Mouse (Mus musculus) forebrain, embryonic 12.5 days (tissue): Measurements from ENCODE around the gene Myo3b. TPM values are rescaled to one million over a fixed set of nuclear protein-coding genes. Genes with fewer than 3 reads are reported as not detected.
A peak's percentile ranks its signal among the peaks of the same experiment; 100 is the strongest.

ENCODE experiments used
- ATAC-seq: fragments of 200-750 bp; cut with Nextera tagmentation; 2 replicates; pipeline ENCODE4 v1.8.0; 2017; ENCODE audit warnings: moderate TSS enrichment; ENCODE audit not compliant: low FRiP score
- H3K27ac ChIP-seq: fragments of 300-500 bp; sonication (generic); 2 replicates; pipeline ENCODE4 v1.5.1; 2016; ENCODE audit warnings: mild to moderate bottlenecking
- H3K27me3 ChIP-seq: fragments of 300-500 bp; sonication (generic); 2 replicates; pipeline ENCODE4 v1.6.1; 2016; ENCODE audit warnings: mild to moderate bottlenecking
- H3K36me3 ChIP-seq: fragments of 300-500 bp; sonication (generic); replicated peaks from 2 replicates; pipeline ENCODE4 v1.6.1; 2016; ENCODE audit warnings: mild to moderate bottlenecking
- H3K4me1 ChIP-seq: fragments of 300-500 bp; sonication (generic); 2 replicates; pipeline ENCODE4 v1.6.1; 2016
- H3K4me2 ChIP-seq: fragments of 300-500 bp; sonication (generic); 2 replicates; pipeline ENCODE4 v1.6.1; 2016; ENCODE audit warnings: mild to moderate bottlenecking, moderate library complexity
- H3K4me3 ChIP-seq: fragments of 300-500 bp; sonication (generic); replicated peaks from 2 replicates; pipeline ENCODE4 v1.5.1; 2016; ENCODE audit warnings: mild to moderate bottlenecking
- H3K9ac ChIP-seq: fragments of 300-500 bp; sonication (generic); 2 replicates; pipeline ENCODE4 v1.6.1; 2016; ENCODE audit warnings: mild to moderate bottlenecking
- H3K9me3 ChIP-seq: fragments of 300-500 bp; sonication (generic); 2 replicates; pipeline ENCODE4 v1.6.1; 2016
- WGBS: fragments of 180-500 bp; shearing (Covaris S2); methylation state at CpG from one replicate; pipeline ENCODE4 v1.1.7; 2016; 5-methylcytosine and 5-hydroxymethylcytosine counted together
- polyA plus RNA-seq: library from polyadenylated mRNA; unstranded; fragments of >200 nt; fragmentation: Nextera tagmentation; extraction: Ambion mirVana; gene quantifications from 2 replicates; pipeline ENCODE4 v1.2.1, GENCODE M21; 2016

Gene Myo3b
- polyA plus RNA-seq, 1 experiment from 2014 or later: 0.15 TPM

DNA sequence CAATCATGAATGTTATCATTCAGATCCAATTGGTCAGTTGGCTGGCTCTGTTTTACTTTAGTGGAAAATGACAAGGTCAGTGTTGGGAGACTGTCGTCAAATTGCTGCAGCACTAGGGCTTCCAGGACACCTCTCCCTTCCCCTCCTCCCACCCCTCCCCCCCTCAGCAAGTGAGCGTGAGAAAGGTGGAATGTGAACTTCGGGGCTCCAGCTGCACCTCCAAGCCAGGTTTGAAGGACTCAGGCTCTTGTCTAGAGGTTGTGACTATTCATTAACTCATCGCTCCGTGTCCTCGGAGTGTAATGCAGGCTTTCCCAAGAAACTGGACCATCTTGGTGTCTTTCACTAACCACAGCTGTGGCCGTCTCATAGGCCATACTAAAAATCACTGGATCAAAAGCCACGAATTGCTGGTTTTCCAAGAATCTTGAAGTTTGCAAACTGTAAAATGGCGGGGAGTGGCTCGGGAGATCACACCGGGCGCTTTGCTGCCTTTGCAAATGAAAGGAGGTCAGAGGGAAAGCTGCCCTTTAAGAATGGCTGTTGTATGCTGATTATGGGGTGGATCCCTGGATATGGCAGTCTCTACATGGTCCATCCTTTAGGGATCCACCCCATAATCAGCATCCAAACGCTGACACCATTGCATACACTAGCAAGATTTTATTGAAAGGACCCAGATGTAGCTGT is 110.0 kb downstream of the Myo3b start:
- Histone ChIP-seq H3K27me3 (no peaks in the 10 kb centered on the region), H3K9ac (no peak overlapping the region), H3K36me3 (no peaks in the 10 kb centered on the region), H3K27ac (0 out of 2 replicates have a peak overlapping the region, but pooled peaks have one; percentile 21), H3K4me1 (peaks cover 2% of the 10 kb centered on the region; the same call in 1 of the 2 replicates), H3K4me3 (no peak overlapping the region), H3K4me2 (no peak overlapping the region), H3K9me3 (no peaks in the 10 kb centered on the region)
- ATAC-seq: no peak
- 74% methylated on average over 13 of the region's 13 CpGs for WGBS

DNA sequence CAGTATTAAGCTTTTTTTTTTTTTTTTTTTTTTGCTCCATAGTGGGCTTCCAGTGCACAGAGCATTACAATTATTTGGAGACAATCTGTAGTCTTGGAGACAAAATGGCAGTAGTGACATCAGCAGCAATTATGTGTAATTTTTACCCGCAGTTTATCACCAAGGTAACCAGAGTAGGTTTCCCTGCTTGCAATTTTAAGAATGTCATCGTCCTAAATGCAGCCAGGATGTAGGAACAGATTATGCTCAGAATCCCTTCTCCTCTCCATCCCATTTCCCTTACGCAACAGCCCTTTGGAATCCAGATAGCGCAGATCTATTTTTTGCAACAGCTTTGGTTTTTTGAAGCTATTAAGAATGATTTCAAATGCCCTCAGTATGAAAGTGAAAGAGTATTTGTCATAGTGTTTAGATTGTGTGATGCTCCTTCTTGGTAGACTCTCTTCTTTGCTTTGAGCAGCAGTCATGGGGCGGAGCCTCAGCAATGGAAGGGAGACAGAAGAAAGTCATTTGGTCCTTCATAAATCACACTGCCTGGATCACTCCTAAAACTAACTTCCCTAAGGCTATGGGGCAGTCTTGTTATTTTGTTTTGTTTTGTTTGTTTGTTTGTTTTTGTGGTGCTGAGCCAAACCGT is 111.6 kb downstream of the Myo3b start:
- 74% methylated on average over 6 of the region's 6 CpGs for WGBS
- no peak overlapping the region for H3K9ac ChIP-seq
- H3K27me3 ChIP-seq: no peaks in the 10 kb centered on the region

DNA sequence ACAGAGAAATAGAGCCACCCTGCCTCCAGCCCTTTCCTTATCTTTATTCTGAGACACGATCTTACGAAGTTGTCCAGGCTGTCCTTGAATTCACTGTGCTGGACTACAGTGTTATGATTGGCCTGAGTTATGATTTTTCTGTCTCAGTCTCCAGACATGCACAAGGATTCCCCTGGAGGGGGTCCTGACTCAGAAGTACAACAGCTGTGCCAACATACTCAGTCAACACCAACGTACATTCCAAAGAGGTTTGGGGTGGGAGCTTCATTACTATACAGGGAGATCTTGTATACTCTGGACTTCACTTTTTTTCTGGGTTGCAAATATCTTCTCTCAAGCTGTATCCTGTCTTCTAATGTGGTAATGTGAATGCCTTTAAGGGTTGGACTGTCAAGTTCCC is 113.0 kb downstream of the Myo3b start:
- no peak overlapping the region for H3K4me2 ChIP-seq
- H3K9me3 ChIP-seq: no peaks in the 10 kb centered on the region
- H3K27me3 ChIP-seq: no peaks in the 10 kb centered on the region
- H3K9ac ChIP-seq: no peak overlapping the region
- H3K36me3 ChIP-seq: no peaks in the 10 kb centered on the region
- peaks cover 2% of the 10 kb centered on the region; the same call in 1 of the 2 replicates for H3K4me1 ChIP-seq
- peak overlapping the region; percentile 85; the same call in 1 of the 2 replicates for H3K27ac ChIP-seq
- ATAC-seq: no peak
- H3K4me3 ChIP-seq: no peak overlapping the region
- WGBS: 85% methylated on average over 3 of the region's 3 CpGs

More for the DNA sequence above, 111.6 kb downstream of the Myo3b start:
- no peak overlapping the region for H3K4me2 ChIP-seq
- no peaks in the 10 kb centered on the region for H3K36me3 ChIP-seq
- peak overlapping the region; percentile 85 for H3K27ac ChIP-seq
- no peaks in the 10 kb centered on the region for H3K9me3 ChIP-seq
- peaks cover 2% of the 10 kb centered on the region; the same call in 1 of the 2 replicates for H3K4me1 ChIP-seq
- ATAC-seq: peak; percentile 71
- no peak overlapping the region for H3K4me3 ChIP-seq

DNA sequence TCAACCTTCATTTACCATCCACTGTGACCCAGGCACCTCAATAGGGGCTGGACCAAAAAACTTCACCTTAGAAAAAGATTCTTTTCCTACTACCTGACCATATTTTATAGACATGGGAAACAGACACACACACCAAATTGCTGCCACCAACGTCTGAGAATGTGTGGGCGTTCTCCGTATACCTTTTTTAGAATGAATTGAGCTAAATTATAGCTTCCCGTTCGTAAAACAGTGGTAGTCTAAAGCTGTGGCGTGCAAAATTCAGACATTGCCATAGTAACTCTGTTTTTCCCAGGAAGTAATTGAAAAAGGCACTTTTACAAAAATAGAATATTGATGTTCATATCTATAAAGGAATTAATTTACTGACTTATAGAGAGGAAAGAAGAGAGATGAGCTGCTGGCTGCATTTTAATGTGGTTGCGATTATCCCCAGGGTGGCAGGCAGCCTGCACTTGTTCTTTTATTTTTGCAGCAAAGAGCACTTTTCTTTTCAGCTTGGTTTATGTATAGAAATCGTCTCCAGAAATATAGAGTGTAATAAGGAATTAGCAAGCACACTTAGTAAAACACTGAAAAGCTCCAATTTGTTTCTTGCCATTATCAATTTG is 116.4 kb downstream of the Myo3b start:
- ATAC-seq: no peak
- Histone ChIP-seq H3K36me3 (no peaks in the 10 kb centered on the region), H3K9ac (no peak overlapping the region), H3K4me3 (no peak overlapping the region), H3K27ac (peak overlapping the region; percentile 53), H3K9me3 (no peaks in the 10 kb centered on the region), H3K4me1 (peaks cover 13% of the 10 kb centered on the region; the same call in 1 of the 2 replicates), H3K4me2 (no peak overlapping the region), H3K27me3 (no peaks in the 10 kb centered on the region)
- 68% methylated on average over 8 of the region's 8 CpGs for WGBS

GRCm38 (mm10) chr2:70159543-70159942 is 120.6 kb downstream of the Myo3b start:
- WGBS: 8% methylated on average over 8 of the region's 8 CpGs
- ATAC-seq: peak; percentile 41; the same call in 1 of the 2 replicates
- 0 out of 2 replicates have a peak, but pooled peaks cover 3% of the 10 kb centered on the region for H3K9me3 ChIP-seq

GRCm38 (mm10) chr2:70166231-70166630 is 127.3 kb downstream of the Myo3b start:
- no peaks in the 10 kb centered on the region for H3K27me3 ChIP-seq
- H3K9me3 ChIP-seq: no peaks in the 10 kb centered on the region
- H3K4me2 ChIP-seq: no peak overlapping the region
- peaks cover 28% of the 10 kb centered on the region for H3K4me1 ChIP-seq
- H3K36me3 ChIP-seq: no peaks in the 10 kb centered on the region
- no peak overlapping the region for H3K4me3 ChIP-seq
- ATAC-seq: no peak
- no peak overlapping the region for H3K9ac ChIP-seq
- 68% methylated on average over 3 of the region's 3 CpGs for WGBS
- no peak overlapping the region for H3K27ac ChIP-seq

More at GRCm38 (mm10) chr2:70159543-70159942, 120.6 kb downstream of the Myo3b start:
- peaks cover 13% of the 10 kb centered on the region; the same call in 1 of the 2 replicates for H3K4me1 ChIP-seq
- H3K4me2 ChIP-seq: no peak overlapping the region
- no peak overlapping the region for H3K9ac ChIP-seq
- H3K27me3 ChIP-seq: no peaks in the 10 kb centered on the region
- H3K36me3 ChIP-seq: no peaks in the 10 kb centered on the region
- H3K4me3 ChIP-seq: no peak overlapping the region
- H3K27ac ChIP-seq: peak overlapping the region; percentile 46

GRCm38 (mm10) chr2:70167944-70168935 is 129.3 kb downstream of the Myo3b start:
- H3K9ac ChIP-seq: peak overlapping the region; percentile 29; the same call in 1 of the 2 replicates
- H3K4me1 ChIP-seq: peaks cover 28% of the 10 kb centered on the region
- peak overlapping the region; percentile 26 for H3K4me2 ChIP-seq
- peak; percentile 93 for ATAC-seq
- no peaks in the 10 kb centered on the region for H3K9me3 ChIP-seq
- no peaks in the 10 kb centered on the region for H3K27me3 ChIP-seq
- H3K27ac ChIP-seq: peak overlapping the region; percentile 91
- no peaks in the 10 kb centered on the region for H3K36me3 ChIP-seq
- 27% methylated on average over 17 of the region's 17 CpGs for WGBS
- no peak overlapping the region for H3K4me3 ChIP-seq

- Histone ChIP-seq H3K4me2 (no peak overlapping the region), H3K27me3 (no peaks in the 10 kb centered on the region), H3K36me3 (no peaks in the 10 kb centered on the region), H3K9ac (no peak overlapping the region), H3K4me1 (peaks cover 28% of the 10 kb centered on the region), H3K27ac (no peak overlapping the region), H3K4me3 (no peak overlapping the region), H3K9me3 (no peaks in the 10 kb centered on the region)
- WGBS: 90% methylated on average over 5 of the region's 5 CpGs
- no peak for ATAC-seq
These were observed 131.5 kb downstream of the Myo3b start for GRCm38 (mm10) chr2:70170469-70170868.

DNA sequence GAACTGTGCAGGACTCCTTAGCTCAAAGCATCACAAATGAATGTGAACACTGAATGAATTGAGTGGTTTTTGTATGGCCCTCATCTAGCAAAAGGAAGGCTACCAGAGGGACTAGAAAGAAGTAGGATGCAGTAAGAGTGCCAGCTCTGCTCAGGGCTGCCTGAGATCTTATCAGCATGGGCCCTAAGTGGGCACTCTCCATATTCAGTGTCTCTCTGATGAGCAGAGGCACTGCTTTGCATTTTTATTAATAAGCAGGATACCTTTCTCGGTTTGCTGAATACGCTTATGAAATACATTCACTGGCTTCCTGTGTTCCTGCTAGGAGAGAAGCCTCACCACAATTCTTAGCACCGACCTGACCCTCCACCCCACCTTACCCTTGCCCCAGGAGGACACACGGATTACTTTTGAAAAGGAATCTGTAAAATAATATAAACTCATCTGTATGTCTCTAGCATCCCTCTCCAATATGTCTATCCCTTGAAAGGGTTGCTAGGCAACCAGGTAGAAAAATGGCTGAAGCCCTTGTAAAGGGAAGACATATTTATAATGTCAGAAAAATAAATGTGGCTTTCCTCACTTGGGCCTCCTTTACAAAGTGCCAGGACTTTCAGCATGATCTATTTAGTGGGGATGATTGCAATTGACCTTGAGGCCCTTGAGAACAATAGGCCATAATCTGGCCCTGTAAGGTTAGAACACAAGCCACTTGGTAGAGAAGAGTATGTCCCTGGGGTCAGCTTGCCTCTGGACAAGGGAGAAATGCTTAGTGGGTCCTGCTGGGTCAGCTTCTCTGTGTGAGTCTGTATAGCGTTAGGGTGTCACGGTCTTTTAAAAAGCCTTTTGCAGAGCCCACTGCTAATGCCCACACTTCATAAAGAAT is 138.1 kb downstream of the Myo3b start:
- 40% methylated on average over 6 of the region's 6 CpGs for WGBS

GRCm38 (mm10) chr2:70177709-70178030 is 138.7 kb downstream of the Myo3b start:
- WGBS: 36% methylated on average over 5 of the region's 5 CpGs
- ATAC-seq: peak; percentile 23; the same call in 1 of the 2 replicates
- Histone ChIP-seq H3K36me3 (no peaks in the 10 kb centered on the region), H3K9me3 (no peaks in the 10 kb centered on the region), H3K9ac (no peak overlapping the region), H3K4me1 (peaks cover 22% of the 10 kb centered on the region), H3K4me2 (no peak overlapping the region), H3K27ac (peak overlapping the region; percentile 76), H3K27me3 (no peaks in the 10 kb centered on the region; the same call in 1 of the 2 replicates), H3K4me3 (no peak overlapping the region)

More for the DNA sequence above, 138.1 kb downstream of the Myo3b start:
- Histone ChIP-seq H3K4me3 (no peak overlapping the region), H3K36me3 (no peaks in the 10 kb centered on the region), H3K4me2 (no peak overlapping the region), H3K9ac (no peak overlapping the region), H3K9me3 (no peaks in the 10 kb centered on the region), H3K4me1 (peaks cover 22% of the 10 kb centered on the region), H3K27ac (peak overlapping the region; percentile 76), H3K27me3 (no peaks in the 10 kb centered on the region; the same call in 1 of the 2 replicates)
- peak; percentile 41; the same call in 1 of the 2 replicates for ATAC-seq

DNA sequence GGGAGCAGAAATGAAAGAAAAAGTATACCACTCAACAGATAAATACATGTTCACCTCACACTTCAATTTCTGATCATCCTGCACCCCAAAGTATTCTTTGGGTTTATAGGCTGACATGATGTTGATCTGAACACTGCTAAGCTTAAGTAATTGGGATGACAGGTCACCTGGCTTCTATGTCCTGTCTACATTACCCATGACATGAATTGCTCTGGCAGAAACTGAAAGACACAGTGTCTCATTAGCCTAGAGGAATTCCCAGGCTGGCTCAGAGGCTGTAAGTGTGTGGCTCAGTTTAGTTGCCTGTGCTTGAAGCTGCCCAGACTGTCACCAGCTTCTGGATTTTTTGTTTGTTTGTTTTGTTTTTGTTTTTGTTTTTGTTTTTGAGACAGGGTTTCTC is 139.3 kb downstream of the Myo3b start:
- Histone ChIP-seq H3K4me1 (peaks cover 22% of the 10 kb centered on the region), H3K9me3 (no peaks in the 10 kb centered on the region), H3K9ac (no peak overlapping the region), H3K27ac (peak overlapping the region; percentile 76; the same call in 1 of the 2 replicates), H3K27me3 (no peaks in the 10 kb centered on the region; the same call in 1 of the 2 replicates), H3K36me3 (no peaks in the 10 kb centered on the region), H3K4me2 (no peak overlapping the region), H3K4me3 (no peak overlapping the region)
- peak; percentile 60; the same call in 1 of the 2 replicates for ATAC-seq
